Mouse (Mus musculus) neural tube, embryonic 14.5 days (tissue): Measurements from ENCODE around the gene Hoxc9. TPM values are rescaled to one million over a fixed set of nuclear protein-coding genes. Genes with fewer than 3 reads are reported as not detected.

Experiments
- ATAC-seq: fragments of 200-750 bp; cut with Nextera tagmentation; 2 replicates; pipeline ENCODE4 v1.8.0; 2017; ENCODE audit warnings: low read depth, mild to moderate bottlenecking, moderate TSS enrichment, moderate library complexity
- H3K27ac ChIP-seq: fragments of 300-500 bp; sonication (generic); 2 replicates; pipeline ENCODE4 v1.5.1; 2014; ENCODE audit warnings: low read depth, mild to moderate bottlenecking, control low read depth, low read length, moderate library complexity, mixed read lengths
- H3K27me3 ChIP-seq: fragments of 300-500 bp; sonication (generic); 2 replicates; pipeline ENCODE4 v1.6.1; 2014; ENCODE audit warnings: low read length; ENCODE audit not compliant: control insufficient read depth, insufficient read depth
- H3K36me3 ChIP-seq: fragments of 300-500 bp; sonication (generic); 2 replicates; pipeline ENCODE4 v1.6.1; 2014; ENCODE audit warnings: low read length, mixed read lengths; ENCODE audit not compliant: control insufficient read depth, insufficient read depth
- H3K4me1 ChIP-seq: fragments of 300-500 bp; sonication (generic); 2 replicates; pipeline ENCODE4 v1.6.1; 2014; ENCODE audit warnings: low read length; ENCODE audit not compliant: control insufficient read depth, insufficient read depth
- H3K4me2 ChIP-seq: fragments of 300-500 bp; sonication (generic); 2 replicates; pipeline ENCODE4 v1.6.1; 2014; ENCODE audit warnings: mild to moderate bottlenecking, low read depth, low read length, control low read depth
- H3K4me3 ChIP-seq: fragments of 300-500 bp; sonication (generic); 2 replicates; pipeline ENCODE4 v1.5.1; 2014; ENCODE audit warnings: low read depth, low read length, control low read depth, mixed read lengths
- H3K9ac ChIP-seq: fragments of 300-500 bp; sonication (generic); replicated peaks from 2 replicates; pipeline ENCODE4 v1.6.1; 2014; ENCODE audit warnings: low read depth, mild to moderate bottlenecking, control low read depth, low read length, mixed read lengths
- H3K9me3 ChIP-seq: fragments of 300-500 bp; sonication (generic); 2 replicates; pipeline ENCODE4 v1.6.1; 2016; ENCODE audit warnings: low read length; ENCODE audit not compliant: control insufficient read depth
- WGBS: fragments of 180-500 bp; shearing (Covaris S2); extraction: QIAGEN DNeasy Blood & Tissue Kit; methylation state at CpG from one replicate; pipeline ENCODE4 v1.1.7; 2014; 5-methylcytosine and 5-hydroxymethylcytosine counted together
- polyA plus RNA-seq: library from polyadenylated mRNA; unstranded; fragments of >200 nt; fragmentation: Nextera tagmentation; extraction: Ambion mirVana; gene quantifications from 2 replicates; pipeline ENCODE4 v1.2.1, GENCODE M21; 2014

Hoxc9 gene
- polyA plus RNA-seq, 1 experiment from 2014 or later, result 46.9 TPM

DNA sequence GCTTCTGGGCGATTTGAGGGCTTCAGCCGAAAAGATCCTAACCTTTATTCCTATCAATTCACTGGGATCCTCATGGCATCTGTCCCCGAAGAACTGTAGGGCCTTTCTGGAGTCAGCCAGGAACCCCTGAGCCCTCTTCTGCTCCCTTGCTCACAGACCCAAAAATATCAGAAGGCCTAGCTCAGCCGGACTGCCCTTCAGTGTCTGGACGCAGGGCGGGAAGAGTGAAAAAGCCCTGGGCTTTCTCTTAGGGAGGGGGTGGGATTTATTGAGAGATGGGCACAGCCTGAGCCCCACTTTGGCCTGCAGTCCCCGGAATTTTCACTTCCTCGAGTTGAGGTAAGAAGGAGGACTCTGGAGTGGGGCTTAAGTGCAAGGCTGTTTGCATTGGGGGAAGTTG lies 13.0 kb upstream of the Hoxc9 start:
- Histone ChIP-seq H3K4me3 (peak overlapping the region; percentile 87), H3K9me3 (no peaks in the 10 kb centered on the region), H3K4me1 (no peaks in the 10 kb centered on the region), H3K36me3 (no peaks in the 10 kb centered on the region), H3K27ac (peak overlapping the region; percentile 56; the same call in 1 of the 2 replicates), H3K4me2 (peak overlapping the region; percentile 94), H3K27me3 (peaks cover 27% of the 10 kb centered on the region), H3K9ac (peak overlapping the region; percentile 37)
- ATAC-seq, result no peak
- 7% methylated on average over 8 of the region's 8 CpGs for WGBS

DNA sequence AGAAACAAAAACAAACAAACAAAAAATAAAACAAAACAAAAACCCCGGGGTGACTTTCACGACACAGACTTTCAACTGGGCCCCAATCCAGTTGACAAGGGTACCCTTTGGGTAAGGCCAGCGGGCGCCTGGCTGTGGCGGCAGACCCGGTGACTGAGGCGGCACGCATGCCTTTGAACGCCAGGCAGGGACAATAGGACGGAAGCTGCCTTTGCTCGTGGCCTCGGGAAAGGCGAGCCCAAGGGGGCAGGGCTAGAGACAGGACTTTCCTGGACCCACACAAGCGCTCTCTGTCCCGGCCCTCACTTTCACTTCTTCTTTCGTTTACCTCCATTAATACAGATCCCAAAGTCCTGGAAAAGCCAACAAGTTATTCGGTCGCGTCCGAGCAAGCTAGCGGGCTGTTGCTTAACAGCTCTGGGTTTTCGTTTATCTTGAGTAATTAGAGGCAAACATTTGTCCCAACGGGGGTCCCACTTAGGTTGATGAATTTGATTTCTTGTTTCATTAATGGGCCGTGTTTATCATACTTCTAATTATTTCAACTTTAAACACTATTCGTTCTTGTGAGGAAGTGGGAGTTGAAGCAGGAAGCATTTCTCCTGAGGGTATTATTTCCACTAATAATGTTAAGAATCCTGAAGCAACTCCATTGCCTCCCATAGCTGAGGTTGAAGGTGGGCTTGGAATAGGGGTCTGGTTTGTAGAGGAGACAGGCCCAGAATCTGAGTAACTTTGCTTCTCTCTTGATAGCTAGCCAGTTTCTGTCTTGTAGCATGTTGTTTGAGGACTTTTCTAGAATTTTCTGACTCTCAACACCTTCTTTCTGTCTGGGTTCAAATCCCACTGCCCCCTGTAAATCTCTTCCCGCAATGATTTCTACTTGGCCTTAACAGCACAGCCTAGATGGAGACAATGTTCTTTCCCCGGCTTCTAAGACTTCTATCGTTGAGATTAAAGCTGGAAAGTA lies 12.3 kb upstream of the Hoxc9 start:
- Histone ChIP-seq H3K9me3 (no peaks in the 10 kb centered on the region), H3K4me2 (peak overlapping the region; percentile 94), H3K27me3 (peaks cover 26% of the 10 kb centered on the region), H3K4me1 (no peaks in the 10 kb centered on the region), H3K4me3 (peak overlapping the region; percentile 87), H3K36me3 (no peaks in the 10 kb centered on the region), H3K9ac (peak overlapping the region; percentile 37), H3K27ac (peak overlapping the region; percentile 56; the same call in 1 of the 2 replicates)
- 3% methylated on average over 28 of the region's 28 CpGs for WGBS
- ATAC-seq, result no peak

DNA sequence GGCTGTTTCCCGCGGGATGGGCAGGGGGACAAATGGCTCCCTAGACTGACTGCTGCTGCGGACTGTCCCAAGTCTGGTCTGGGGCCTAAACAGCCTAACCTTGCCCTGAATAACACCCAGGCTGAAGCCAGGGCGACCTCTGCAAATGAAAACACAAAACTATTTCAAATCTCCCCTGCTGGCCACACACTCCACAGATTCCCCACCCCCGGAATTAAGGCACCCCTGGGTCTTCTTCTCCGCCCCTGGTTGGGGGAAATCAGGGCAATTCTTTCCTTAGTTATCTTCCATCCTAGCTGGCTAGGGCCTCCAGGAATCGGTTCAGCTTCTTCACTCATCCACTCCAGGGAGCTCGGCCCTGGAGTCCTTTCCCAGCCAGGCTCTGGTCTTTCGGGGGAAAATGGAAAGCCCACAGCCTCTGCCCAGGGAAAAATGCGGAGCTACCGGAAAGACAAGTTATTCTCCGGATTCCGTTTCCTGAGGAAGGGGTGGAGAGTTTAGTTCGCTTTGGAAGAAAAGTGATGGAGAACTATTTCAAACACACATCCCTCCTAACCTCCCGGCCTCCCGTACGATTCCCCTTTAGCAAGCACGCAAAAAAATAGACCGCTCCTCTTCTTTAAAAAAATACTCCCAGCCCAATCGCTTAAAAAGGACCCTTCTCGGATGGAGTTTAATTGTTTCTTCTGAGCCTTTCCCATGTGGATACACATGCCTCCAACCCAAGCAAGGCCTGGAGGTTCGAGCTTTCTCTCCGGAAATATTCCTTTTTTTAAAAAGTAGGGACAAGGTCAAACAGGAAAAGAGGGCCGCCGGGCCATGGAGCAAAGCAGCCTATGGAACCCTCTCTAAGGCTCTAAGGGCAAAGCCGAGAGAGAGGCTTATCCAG lies 11.0 kb upstream of the Hoxc9 start:
- Histone ChIP-seq H3K9me3 (no peaks in the 10 kb centered on the region), H3K27me3 (peaks cover 25% of the 10 kb centered on the region), H3K4me1 (0 out of 2 replicates have a peak, but pooled peaks cover 3% of the 10 kb centered on the region), H3K36me3 (no peaks in the 10 kb centered on the region), H3K4me2 (peak overlapping the region; percentile 94), H3K27ac (peak overlapping the region; percentile 56), H3K9ac (peak overlapping the region; percentile 37), H3K4me3 (peak overlapping the region; percentile 87)
- no peak for ATAC-seq
- WGBS, result 9% methylated on average over 26 of the region's 26 CpGs

DNA sequence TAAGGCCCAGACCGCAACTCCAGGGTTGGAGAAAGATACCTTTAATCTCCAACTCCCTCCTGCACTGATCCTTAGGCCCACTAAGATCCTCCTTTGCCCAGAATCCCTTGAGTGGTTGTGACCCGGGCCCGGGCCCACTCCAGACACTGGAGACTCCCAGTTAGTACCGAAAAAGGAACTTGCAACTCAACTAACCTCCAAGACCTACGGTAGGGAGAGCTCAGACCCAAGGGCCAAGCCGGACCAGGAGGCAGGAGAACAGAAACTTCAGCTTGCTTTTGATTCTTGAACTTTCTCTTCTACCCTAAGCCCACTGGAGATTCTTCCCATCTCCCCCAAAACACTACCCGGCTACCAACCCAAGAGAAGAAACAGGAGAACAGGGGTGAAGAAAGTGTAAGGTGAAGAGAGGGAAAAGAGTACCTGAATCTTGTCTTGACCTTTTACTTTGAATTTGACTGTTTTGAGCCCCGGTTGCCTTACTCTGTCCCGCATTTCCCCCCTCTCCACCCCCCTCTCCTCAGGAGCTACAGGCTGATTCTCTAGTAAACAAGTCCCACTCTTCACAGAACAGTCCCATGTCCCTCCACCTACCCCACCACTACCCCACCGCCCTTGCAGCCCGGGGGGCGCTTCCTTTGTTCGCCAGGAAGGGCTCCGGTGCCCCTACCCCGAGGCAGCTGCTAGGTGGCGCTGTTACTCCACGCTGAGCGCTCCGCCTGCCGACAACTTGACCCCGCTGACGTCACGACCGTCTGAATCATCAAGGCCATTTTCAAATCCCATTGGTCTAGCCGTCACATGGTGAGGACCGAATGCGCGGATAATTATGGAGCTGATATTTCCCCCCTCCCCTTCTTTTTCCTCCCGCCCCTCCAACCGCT lies 10.1 kb upstream of the Hoxc9 start:
- peaks cover 19% of the 10 kb centered on the region for H3K27me3 ChIP-seq
- WGBS, result 4% methylated on average over 29 of the region's 30 CpGs
- peak overlapping the region; percentile 87 for H3K4me3 ChIP-seq
- peak overlapping the region; percentile 81 for H3K27ac ChIP-seq
- peak overlapping the region; percentile 82 for H3K9ac ChIP-seq
- H3K9me3 ChIP-seq, result no peaks in the 10 kb centered on the region
- H3K4me1 ChIP-seq, result 0 out of 2 replicates have a peak, but pooled peaks cover 6% of the 10 kb centered on the region
- no peaks in the 10 kb centered on the region for H3K36me3 ChIP-seq
- peak; percentile 85 for ATAC-seq
- H3K4me2 ChIP-seq, result peak overlapping the region; percentile 94

DNA sequence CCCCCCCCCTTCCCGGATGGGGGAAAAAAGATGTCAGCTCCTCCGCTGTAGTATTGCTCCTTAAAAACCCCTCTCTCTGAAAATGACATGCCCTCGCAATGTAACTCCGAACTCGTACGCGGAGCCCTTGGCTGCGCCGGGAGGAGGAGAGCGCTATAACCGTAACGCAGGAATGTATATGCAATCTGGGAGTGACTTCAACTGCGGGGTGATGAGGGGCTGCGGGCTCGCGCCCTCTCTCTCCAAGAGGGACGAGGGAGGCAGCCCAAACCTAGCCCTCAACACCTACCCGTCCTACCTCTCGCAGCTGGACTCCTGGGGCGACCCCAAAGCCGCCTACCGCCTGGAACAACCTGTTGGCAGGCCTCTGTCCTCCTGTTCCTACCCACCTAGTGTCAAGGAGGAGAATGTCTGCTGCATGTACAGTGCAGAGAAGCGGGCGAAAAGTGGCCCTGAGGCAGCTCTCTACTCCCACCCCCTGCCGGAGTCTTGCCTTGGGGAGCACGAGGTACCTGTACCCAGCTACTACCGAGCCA lies 9.4 kb upstream of the Hoxc9 start, which contains the start of gene Hoxc10:
Gene Hoxc10 (plus strand): TSS at position 21 of the 536 bp plus-strand sequence.
- peak within 1 kb of the TSS; percentile 87 for H3K4me3 ChIP-seq
- peak within 1 kb of the TSS; percentile 94 for H3K4me2 ChIP-seq
- H3K36me3 ChIP-seq, result no peaks in the 10 kb centered on the region
- peak; percentile 50 for ATAC-seq
- no peaks in the 10 kb centered on the region for H3K9me3 ChIP-seq
- peak within 1 kb of the TSS; percentile 81 for H3K27ac ChIP-seq
- 1% methylated on average over 27 of the region's 27 CpGs for WGBS
- H3K9ac ChIP-seq, result peak within 1 kb of the TSS; percentile 82
- 0 out of 2 replicates have a peak, but pooled peaks cover 6% of the 10 kb centered on the region for H3K4me1 ChIP-seq
- peaks cover 13% of the 10 kb centered on the region for H3K27me3 ChIP-seq

DNA sequence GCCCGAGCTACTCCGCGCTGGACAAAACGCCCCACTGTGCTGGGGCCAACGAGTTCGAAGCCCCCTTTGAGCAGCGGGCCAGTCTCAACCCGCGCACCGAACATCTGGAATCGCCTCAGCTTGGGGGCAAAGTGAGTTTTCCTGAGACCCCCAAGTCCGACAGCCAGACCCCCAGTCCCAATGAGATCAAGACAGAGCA lies 9.0 kb upstream of the Hoxc9 start, which contains the start of gene Hoxc5:
Gene Hoxc5 (plus strand): TSS at position 132 of the 199 bp plus-strand sequence.
- H3K4me3 ChIP-seq, result peak within 1 kb of the TSS; percentile 87
- WGBS, result 3% methylated on average over 12 of the region's 12 CpGs
- no peak for ATAC-seq
- no peaks in the 10 kb centered on the region for H3K9me3 ChIP-seq
- H3K27ac ChIP-seq, result peak within 1 kb of the TSS; percentile 81
- peak within 1 kb of the TSS; percentile 82 for H3K9ac ChIP-seq
- H3K36me3 ChIP-seq, result no peaks in the 10 kb centered on the region
- peaks cover 13% of the 10 kb centered on the region for H3K27me3 ChIP-seq
- H3K4me2 ChIP-seq, result peak within 1 kb of the TSS; percentile 94
- peaks cover 6% of the 10 kb centered on the region; the same call in 1 of the 2 replicates for H3K4me1 ChIP-seq

DNA sequence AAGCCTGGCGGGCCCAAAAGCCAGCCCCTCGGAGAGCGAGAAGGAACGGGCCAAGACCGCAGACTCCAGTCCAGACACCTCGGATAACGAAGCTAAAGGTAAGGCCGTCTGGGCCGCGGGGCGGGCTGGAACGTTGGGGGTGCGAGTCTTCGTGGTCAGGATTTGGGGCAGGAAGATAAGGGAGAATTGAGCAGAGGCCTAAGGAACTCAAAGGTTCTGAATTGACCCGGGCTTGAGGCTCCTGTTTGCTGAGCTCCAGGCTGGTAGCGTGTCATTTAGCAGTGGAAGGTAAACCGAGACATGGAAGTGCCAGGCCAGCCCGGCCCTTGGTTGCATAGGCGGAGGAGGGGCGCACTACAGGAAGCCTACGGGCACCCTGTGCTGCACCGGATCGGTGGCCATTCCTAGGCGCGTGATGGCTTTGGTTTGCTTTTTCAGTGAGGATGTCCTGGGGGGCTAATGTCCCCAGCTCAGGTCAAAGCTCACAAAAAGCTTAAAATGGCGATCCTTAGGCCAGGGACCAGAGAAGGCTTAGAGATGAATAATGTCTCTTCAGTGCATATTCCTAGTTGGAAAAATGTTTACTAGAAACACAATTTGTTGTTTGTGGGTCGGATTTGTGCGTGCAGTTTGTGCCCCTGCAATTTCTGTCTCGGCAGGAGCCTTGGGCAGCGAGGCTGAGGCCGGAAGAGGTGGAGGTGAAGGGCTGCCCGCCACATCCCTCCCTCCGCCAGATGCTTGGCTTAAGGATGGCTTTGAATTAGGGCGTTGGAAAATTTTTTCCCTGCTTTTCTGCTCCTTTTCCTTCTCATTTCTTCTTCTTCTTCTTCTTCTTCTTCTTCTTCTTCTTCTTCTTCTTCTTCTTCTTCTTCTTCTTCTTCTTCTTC lies 8.5 kb upstream of the Hoxc9 start:
- 3% methylated on average over 34 of the region's 34 CpGs for WGBS
- H3K27me3 ChIP-seq, result peaks cover 13% of the 10 kb centered on the region
- peaks cover 9% of the 10 kb centered on the region; the same call in 1 of the 2 replicates for H3K4me1 ChIP-seq
- no peaks in the 10 kb centered on the region for H3K9me3 ChIP-seq
- H3K27ac ChIP-seq, result peak overlapping the region; percentile 81
- H3K9ac ChIP-seq, result peak overlapping the region; percentile 82
- H3K36me3 ChIP-seq, result no peaks in the 10 kb centered on the region
- H3K4me3 ChIP-seq, result peak overlapping the region; percentile 87
- ATAC-seq, result 0 out of 2 replicates have a peak, but pooled peaks have one; percentile 13
- peak overlapping the region; percentile 94 for H3K4me2 ChIP-seq
